Mouse (Mus musculus): ENCODE results near the gene Sbk2. TPM values are rescaled to one million over a fixed set of nuclear protein-coding genes. Genes with fewer than 3 reads are reported as not detected.
A peak's percentile ranks its signal among the peaks of the same experiment; 100 is the strongest.
"Not testable (repeated sequence)": the region's sequence is repeated elsewhere in the genome, so short reads cannot be mapped to it uniquely, and the experiment has no call there.

The Sbk2 gene
- total RNA-seq (2021), result under 1 TPM in 1 of 2 experiments, not detected in 1; 0.15 TPM
- long read RNA-seq, experiment 1, result 0 reads
- long read RNA-seq, experiment 2, result 0 reads

DNA sequence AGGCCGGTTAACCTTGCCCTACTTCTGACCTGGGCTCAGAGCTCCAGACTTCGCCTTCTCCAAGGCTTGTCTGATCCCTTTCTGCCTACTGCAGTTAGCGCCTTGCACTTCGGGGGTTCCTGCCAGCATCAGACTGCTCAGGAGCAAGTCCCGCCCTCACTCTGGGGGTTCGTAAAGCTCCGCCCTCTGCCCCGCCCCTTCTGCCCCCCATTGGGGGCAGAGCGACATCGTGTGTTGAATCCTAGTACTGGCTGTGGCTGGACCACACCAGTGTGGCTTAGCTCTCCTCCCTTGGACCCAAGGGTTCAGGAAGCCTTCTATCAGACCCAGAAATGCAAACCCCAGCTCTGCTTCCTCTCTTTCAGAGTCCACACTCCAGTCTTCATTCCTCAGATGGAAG lies at the start of gene Sbk2:
TSS of gene Sbk2 (minus strand) at position 135 of the 400 bp plus-strand sequence.
- intact Hi-C loops (cut with DNase I), result no loop called here

DNA sequence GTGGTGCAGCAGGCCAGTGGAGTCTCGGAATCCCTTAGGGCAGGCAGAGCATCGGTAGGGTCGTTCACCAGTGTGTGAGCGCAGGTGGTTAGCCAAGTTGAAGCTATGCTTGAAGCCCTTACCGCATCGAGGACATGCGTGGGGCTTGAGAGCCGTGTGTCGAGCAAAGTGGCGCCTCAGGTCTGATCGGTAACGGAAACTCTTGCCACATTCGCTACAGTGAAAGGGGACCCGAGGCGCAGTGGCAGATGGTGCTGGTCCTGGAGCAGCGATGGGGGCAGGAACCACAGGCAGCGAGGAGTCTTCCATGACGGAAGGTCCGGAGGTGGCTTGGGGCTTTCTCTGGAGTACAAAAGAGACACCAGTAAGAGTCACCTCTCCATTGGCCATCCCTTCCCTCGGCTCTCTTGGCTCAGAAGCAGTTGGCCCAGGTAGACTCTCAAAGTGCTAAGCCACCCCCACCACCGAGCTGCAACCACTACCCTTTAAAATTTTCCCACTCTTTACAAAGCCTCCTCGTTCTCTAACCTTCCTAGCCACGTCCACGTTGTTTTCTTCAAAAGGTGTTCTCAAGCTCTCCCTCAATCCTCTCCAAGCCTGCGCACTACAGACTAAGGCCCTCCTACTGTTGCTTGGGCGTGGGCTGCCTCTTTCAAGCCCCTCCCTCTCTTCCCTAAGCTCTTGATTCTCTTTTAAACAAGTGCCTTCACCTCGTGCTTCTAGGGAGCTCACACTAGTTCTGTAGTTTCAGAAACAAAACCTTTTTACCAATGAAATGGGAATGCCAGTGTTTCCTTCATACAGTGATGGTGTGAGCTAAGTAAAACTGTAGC lies 48.7 kb upstream of the Sbk2 start:
- no peak for DNase-seq (ENCODE audit: low spot score in 2 of 2)
- intact Hi-C loops (cut with DNase I), result no loop called here

More for the DNA sequence above, at the start of gene Sbk2:
- peak; percentile 74 to 78 for DNase-seq (ENCODE audit: low spot score in 2 of 2)

DNA sequence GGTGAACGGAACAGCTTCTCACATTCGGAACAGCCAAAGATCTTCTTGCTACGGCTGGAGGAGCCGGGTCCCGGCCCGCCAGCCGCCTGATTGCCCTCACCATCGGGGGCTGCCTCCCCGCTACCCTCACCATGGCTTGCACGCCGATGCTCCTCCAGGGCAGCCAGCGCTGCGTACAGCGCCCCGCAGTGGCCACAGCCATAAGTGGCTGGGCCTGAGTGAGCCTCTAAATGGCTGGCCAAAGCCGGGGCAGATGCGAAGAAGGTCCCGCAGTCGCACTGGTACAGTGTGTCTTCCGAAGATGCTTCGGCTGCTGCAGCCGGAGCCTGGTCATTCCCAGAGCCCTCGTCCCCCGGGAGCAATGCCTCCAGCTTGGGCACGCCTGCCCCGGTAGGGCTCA lies 44.0 kb upstream of the Sbk2 start:
- intact Hi-C loops (cut with DNase I), result no loop called here
- no peak for DNase-seq (ENCODE audit: low spot score in 2 of 2)

DNA sequence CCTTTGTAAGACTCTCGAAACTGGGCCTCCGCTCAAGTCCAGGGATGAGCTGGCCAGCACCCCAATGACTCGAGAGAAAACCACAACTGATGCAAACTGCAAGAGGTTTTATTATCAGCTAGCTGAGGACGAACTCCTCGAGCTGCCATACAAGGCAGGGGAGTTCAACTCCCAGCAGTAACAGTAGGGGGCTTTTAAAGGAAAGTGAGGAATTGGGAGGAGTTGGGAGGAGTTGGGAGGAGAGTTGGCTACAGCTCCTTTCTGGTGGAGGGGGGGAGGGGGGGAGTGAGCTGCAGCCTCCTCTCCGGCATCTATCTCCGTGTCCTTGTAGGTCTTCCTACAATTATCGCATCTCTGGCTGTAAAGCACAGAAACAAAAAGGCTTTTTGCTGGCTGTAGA lies 38.7 kb upstream of the Sbk2 start:
- DNase-seq (ENCODE audit: low spot score in 2 of 2); intact Hi-C loops (cut with DNase I): not testable (repeated sequence)

DNA sequence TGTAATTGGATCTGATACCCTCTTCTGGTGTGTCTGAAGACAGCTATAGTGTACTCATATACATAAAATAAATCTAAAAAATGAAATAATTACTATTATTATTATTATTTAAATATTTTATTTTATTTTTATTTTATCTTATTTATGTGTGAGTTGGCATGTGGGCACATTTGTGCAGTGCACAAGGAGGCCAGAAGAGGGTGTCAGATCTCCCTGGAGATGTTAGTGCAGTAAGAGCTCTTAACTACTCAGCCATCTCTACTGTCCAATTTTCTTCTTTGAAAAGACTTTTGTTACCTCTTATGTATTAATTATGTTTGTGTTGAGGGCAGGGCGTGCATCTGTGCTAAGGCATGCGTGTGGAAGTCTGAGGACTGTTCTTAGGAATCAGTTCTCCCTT lies 35.7 kb upstream of the Sbk2 start:
- intact Hi-C loops (cut with DNase I), result no loop called here
- no peak for DNase-seq (ENCODE audit: low spot score in 2 of 2)

DNA sequence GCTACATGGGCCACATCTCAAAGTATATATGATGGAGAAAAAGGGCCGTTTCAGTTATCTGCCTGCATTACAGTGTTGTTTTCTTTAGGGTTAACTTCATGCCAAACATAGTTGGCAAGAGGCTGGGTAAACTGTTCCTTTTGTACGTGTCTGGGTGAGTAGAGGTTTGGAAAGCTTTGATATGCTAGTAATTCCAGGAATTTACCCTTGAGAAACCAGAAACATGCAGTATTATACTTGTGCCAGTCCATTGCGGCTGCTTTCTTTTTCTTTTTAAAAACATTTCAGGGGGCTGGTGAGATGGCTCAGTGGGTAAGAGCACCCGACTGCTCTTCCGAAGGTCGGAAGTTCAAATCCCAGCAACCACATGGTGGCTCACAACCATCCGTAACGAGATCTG lies 32.7 kb upstream of the Sbk2 start:
- intact Hi-C loops (cut with DNase I), result no loop called here
- no peak for DNase-seq (ENCODE audit: low spot score in 2 of 2)

DNA sequence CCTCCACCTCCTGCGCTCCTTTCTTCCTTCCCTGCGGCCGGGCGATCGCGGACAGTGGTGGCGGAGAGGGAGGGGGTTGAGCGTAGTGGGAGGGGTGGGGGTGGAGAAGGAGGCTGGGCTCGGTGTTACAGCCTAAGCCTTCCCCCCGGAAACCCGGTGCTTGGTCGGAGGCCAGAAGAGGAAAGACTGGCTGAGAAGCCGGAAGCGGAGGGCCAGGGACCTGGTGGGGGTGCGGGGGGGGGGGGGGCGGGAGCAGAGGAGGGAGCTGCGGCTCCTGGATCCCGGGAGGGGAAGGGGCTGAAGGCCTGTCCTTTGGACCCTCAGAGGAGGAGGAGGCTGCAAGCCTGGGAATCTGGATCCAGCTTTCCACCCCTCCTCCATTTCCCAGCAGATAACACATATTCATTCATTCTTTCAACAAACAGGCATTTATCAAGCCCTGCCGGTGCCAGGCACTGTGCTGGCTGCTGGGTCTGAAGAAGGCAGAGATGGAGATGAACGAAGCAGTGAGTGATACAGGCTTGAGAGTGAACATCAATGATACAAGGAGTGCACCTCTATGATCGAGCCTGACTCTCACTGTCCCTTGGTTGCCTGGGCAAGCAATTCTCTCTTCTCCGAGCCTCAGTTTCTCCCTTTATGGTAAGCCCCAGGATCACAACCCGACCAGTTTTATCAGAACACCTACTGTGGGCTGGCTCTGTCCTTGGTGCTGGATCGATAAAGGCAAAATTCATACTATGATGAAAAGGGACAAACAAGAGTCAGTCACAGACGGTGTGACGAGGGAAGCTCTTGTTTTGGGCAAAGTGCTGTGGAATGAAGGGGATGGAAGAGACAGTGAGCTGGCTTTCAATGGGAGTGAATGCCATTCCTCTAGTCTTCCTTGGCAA lies 32.0 kb upstream of the Sbk2 start, which contains the start of gene Zfp579:
TSS of gene Zfp579 (minus strand) at position 156 of the 893 bp plus-strand sequence.
- intact Hi-C loops (cut with DNase I), result no loop called here
- DNase-seq (ENCODE audit: low spot score in 2 of 2), result peak; percentile 91 to 96

DNA sequence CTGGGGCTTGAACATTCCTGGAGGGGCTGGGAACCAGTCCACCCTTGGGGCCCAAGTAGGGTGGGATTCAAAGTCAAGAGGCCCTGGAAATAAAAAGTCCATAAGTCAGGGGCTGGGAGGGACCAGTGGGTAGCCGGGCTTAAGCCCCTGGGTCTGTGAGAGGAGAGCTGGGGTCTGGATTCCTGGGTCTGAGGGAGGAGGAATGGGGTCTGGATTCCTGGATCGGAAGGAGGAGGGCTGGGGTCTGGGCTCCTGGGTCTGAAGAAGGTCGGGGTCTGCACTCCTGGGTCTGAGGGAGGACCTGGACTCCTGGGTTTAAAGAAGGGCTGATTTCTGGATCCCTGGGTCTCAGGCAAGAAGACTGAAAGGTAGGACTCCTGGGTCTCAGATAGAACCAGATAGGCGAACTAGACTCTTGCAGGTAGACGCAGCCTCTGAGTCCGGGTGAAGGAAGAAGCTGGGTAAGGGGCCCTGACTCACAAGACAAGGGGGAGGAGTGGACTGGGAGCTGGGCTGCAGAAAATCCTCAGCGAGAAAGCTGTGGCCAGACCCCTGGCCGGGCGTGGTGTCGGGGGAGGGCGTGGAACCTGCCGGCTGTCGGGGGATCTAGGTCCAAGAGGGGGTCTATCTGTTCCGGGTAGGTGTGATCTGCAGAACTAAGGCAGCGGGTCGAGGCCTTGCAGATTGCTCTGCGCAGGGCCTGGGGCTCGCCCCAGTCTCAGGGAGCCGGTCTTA lies 31.2 kb upstream of the Sbk2 start:
- DNase-seq (ENCODE audit: low spot score in 2 of 2), result no peak
- intact Hi-C loops (cut with DNase I), result no loop called here

DNA sequence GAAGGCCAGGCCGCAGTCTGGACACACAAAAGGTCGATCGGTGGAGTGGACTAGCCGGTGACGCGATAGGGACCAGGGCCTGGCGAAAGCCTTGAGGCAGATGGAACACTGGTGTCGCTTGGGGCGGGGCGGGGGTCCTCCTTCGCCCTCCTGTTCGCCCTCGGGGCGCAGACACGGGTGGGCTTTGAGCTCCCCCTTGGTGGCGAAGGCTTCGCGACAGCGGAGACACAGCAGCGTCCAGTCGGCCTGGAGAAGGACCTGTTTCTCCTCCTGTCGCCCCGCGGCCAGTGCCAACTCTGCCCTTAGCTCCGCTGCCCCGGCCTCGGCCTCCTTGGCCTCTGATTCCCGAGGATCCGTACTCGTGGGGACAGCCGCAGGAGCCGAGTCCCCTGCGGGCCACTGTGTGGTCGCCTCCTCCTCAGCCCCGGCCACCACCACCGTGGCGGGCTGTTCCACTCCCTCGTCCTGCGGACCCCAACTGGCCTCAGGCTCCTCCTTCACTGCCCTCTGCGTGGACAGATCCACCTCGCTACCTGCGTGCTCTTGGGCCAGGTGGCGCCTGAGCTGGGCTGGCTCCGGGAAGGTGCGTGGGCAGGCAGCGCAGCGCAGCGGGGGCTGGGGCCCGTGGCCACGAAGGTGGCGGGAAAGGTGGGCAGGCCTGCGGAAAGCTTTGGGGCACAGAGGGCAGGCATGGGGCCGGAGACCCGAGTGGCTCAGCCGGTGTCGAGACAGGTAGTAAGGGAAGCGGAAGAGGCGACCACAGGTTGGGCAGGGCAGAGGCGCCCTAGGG lies 30.0 kb upstream of the Sbk2 start:
- no peak for DNase-seq (ENCODE audit: low spot score in 2 of 2)
- intact Hi-C loops (cut with DNase I), result no loop called here

DNA sequence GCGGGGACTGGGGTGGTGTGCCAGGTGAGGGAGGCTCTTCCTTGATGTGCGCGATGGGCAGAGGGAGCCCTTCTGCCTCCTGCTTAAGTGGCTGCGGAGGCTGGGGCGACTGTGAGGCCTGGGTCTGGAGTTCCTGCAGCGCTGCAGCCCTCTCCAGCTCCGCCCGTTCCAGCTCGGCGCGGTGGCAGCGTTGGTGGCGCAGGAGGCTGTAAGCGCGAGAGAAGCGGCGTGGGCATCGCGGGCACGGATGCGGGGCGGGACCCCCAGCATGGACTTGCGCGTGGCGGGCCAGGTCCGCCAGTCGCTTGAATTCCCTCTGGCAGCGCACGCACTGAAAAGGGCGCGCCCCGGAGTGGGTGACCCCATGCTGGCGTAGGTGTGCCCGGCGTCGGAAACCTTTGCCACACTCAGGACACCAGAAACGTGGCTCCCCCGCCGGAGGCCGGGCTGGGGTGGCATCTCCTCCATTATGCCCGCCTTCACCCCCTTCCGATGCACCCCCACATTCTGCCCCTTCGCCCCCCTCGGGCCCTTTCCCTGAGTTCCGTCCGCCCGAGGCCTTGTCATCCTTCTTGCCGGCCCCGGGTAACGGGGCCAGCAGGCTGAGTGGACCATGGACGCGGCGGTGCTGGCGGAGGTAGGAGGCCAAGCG lies 29.3 kb upstream of the Sbk2 start:
- intact Hi-C loops (cut with DNase I), result no loop called here
- no peak for DNase-seq (ENCODE audit: low spot score in 2 of 2)

DNA sequence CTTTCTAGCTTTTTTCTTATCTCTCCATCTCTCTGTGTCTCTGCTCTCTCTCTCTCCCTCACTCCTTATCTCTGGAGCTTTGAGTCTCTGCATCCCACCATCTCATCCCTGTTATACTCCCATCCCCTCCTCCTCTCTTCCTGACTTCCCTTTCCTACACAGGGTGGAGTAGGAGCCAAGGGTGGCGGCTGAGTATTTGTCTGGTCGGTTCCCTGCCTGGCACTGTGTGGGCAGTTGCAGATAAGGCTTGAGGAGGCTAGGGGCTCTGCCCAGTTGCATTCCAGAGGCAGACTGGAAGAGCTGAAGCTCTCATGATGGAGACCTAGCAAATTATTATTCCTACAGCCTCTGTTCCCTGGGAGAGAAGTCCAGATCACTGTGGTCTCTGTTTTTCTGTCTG lies 24.0 kb upstream of the Sbk2 start:
- no peak for DNase-seq (ENCODE audit: low spot score in 2 of 2)
- intact Hi-C loops (cut with DNase I), result no loop called here

DNA sequence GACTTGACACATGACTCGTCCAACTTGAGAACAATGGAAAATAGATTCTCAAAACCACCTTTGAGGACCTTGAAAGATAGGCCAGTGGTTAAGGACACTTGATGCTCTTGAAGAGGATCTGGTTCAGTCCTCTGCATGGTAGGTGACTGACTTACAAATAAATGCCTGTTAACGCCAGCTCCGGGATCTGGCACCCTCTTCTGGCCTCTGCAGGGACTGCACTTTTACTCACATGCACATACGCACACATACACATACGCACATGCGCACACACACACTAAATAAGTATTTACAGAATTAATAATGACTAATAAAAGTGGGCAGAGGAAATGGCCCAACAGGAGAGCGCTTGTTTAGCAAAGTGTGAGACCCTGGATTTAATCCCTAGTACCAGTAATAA lies 12.6 kb upstream of the Sbk2 start:
- intact Hi-C loops (cut with DNase I), result no loop called here
- no peak for DNase-seq (ENCODE audit: low spot score in 2 of 2)

DNA sequence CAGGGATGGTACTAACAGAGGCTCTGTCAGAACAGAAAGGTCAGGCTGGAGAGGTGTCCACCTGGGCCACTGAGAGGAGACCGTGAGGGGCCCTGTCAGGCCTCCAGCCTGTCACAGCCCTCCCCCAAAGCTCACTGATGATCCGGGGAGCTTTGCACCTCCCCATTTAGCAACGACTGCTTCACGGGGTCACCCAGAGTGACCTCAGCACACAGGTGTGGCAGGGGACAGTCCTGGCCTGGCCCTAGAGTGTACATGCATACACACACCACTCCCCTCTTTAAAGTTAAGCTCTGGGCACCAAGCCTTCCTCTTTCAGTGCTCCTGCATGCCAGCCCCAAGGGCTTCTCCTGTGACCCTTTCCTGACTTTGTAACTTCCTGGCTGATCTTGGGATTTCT lies 11.2 kb upstream of the Sbk2 start:
- no peak for DNase-seq (ENCODE audit: low spot score in 2 of 2)
- intact Hi-C loops (cut with DNase I), result no loop called here

DNA sequence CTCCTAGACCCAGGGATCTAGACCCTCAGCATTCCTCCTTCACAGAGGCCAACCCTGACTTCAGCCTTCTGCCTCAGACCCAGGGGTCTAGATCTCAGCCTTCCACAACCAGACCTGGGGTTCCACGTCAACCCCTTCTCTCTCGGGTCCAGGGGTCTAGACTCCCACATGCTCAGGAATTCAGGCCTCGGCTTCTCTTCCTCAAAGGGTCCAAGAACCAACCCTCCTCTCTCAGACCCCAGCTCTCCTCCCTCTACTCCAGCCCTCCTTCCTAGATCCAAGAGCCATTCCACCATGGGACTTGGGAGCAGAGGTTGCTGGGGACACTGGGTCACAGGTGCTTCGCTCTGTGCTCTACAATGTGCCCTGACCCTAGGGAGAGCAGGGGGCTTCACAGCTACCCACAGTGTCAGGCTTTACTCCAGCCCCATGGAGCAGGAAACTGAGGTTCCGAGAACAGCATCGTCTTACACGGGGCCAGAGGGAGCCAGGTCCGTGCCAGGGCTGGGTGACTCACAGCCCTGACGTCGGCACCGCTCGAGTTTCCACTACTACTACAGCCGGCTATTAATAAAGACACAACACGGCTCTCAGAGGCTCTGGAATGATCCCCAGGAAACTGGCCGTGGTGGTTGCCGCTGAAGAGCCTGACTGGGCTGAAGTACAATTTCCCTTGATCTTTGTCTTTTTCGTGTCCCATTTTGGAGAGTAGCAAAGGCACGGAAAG lies 8.3 kb upstream of the Sbk2 start:
- intact Hi-C loops (cut with DNase I), result no loop called here
- no peak for DNase-seq (ENCODE audit: low spot score in 2 of 2)

DNA sequence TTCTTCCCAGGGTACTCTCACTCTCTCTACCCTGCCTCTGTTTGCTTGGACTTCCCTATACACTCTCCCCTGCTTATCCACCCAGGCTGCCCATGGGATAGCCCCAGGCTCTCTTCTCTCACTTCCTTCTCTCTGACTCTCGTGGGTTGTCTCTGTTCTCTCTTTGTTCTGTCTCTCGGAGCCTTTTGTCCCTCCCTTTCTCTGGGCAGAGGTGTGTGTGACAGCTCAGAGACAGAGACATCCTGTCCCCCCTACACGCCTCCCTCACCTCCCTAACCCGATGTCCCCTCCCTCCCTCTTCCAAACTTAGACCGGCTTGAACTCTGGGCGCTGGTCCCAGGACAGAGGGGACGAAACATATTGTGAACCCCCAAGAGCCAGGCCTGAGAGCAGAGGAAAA lies 7.5 kb upstream of the Sbk2 start:
- intact Hi-C loops (cut with DNase I), result no loop called here
- no peak for DNase-seq (ENCODE audit: low spot score in 2 of 2)

DNA sequence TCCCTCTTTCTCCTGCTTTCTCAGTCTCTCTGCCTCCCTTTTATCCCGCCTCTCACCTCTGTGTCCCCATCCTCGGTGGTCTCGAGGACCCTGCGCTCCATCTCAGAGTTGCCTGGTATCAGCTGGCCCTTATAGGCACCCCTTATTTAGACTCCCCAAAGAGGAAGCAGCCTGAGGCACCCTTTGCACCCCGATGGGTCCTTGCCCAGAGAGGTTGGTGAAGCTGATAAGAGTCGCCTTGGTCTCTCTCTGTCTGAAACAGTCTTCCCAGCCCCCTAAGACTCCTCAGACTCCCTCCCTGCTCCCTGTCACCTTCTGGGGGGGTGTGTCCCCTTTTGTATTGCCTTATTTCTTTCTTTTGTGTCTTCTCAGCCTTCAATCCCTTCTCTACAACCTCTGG lies 6.9 kb upstream of the Sbk2 start, which contains the start of gene Sbk3:
TSS of gene Sbk3 (minus strand) at position 101 of the 400 bp plus-strand sequence.
- intact Hi-C loops (cut with DNase I), result no loop called here
- no peak for DNase-seq (ENCODE audit: low spot score in 2 of 2)

DNA sequence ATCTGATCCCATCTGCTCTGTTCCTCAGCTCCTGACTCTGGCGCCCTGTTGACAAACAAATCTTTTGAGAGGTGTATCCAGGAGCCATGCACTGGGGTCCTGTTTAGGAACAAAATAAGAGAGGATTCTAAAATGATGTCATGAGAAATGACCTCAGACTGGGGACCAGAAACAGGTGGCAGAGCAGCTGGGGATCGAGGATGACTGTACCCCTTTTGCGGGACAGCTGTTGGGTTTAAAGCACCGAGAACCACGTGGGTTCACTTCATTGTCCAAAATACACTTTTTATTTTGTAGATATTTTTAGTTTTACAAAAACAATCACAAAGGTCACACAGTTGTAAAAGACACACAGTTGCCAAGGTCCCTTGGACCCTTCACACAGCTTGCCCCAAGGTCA lies 782 bp upstream of the Sbk2 start:
- intact Hi-C loops (cut with DNase I), result no loop called here
- DNase-seq (ENCODE audit: low spot score in 2 of 2), result no peak

DNA sequence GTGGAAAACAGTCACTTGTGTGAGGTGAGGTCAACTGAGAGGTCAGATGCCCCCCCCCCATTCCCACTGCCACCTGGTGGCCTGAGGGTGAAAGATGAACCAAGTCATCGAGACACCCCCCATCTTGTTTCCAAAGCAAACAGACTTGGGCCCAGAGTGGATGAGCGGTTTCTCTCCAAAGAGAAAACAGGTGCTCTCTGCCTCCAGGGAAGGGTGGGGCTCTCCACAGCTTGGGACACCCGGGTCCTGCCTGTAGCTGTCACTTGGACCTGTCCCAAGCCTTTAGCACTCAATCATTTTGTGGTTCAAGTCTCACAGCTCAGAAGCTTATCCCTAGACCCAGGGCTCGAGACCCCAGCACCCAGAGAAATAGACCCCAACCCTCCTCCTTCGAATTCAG lies 679 bp downstream of the Sbk2 start:
- intact Hi-C loops (cut with DNase I), result no loop called here
- no peak for DNase-seq (ENCODE audit: low spot score in 2 of 2)

All from left cerebral cortex, postnatal 14 days (tissue).